Comparison of ENCODE assay signal across 8 mouse cellular contexts in the genomic region with DNA sequence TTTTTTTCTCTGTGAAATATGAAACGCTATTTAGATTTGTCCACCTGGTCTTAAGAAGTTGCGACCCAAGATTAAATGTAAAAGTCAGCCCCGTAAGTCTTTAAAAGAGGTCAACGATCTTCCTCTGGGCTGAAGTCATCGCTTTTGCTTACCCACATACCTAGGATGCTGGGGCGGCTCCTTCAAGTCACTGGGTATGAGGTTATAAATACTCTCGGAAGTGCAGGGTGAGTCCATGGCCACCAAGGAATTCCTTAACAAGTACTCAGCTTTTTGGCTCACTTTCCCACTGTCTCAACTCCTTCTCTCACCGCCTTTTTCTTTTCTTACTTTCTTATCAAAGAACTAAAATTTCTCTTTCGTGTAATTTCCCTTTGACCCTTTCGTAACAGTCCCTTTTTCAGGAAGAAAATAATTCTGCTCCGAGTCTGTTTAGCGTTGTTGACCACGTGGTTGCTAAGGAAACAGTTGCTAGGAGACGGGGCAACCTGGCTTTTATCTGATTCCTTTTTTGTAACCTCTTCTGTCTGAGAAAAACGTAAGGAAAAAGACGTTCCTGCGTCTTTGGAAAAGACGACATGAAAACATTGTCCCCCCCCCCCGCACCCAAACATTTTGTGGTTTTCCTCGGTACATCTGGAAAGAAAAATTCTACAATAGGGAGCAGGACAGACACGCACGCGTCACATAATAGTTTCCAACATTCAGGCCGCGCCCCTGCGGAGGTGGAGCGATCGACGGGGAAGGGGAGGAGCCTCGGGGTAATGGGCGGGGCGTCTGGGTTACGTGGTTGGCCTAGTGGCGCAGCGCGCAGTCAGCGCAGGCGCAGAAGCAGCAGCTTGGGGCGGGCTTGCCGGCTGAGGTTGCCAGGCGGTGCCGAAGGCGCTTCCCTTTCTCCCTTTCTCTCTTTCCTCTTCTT. TPM values are rescaled to one million over a fixed set of nuclear protein-coding genes. Genes with fewer than 3 reads are reported as not detected.
A peak's percentile ranks its signal among the peaks of the same experiment; 100 is the strongest.
DNase-seq lines count a peak whose midpoint lies in the region; ATAC-seq and TF ChIP-seq lines count a peak whose summit lies in the region.

A gene (minus strand): TSS at position 454 of the 919 bp plus-strand sequence.
A gene (plus strand): TSS at position 813 of the 919 bp plus-strand sequence.

- H3K9ac ChIP-seq in ES-Bruce4 (ENCODE audit: low read depth, poor library complexity, severe bottlenecking), result peak within 1 kb of the TSS; percentile 61
- H3K9ac ChIP-seq in forebrain, embryonic 13.5 days, result peak within 1 kb of the TSS; percentile 78
- peak within 1 kb of the TSS; percentile 70 for H3K9ac ChIP-seq in liver, postnatal 0 days (replicated peaks)
- H3K9ac ChIP-seq in neural tube, embryonic 14.5 days (replicated peaks; ENCODE audit: low read depth, low read length), result peak within 1 kb of the TSS; percentile 70

- intact Hi-C loops in heart, postnatal 10 days (cut with DNase I), result loop anchor here (5.0 kb wide), 1 partner anchor 238 kb away; a partner anchor contains a TSS

- TF ChIP-seq EP300 in ES-Bruce4 (IDR thresholded peaks at IDR 0.05; ENCODE audit: insufficient read depth, low read depth, low read length), result no peak
- peak; percentile 16; the same call in 1 of the 2 replicates for TF ChIP-seq EP300 in liver, postnatal 0 days (IDR thresholded peaks at IDR 0.05; ENCODE audit: low read depth)

- H3K4me2 ChIP-seq in forebrain, embryonic 13.5 days, result peak within 1 kb of the TSS; percentile 79
- peak within 1 kb of the TSS; percentile 89 for H3K4me2 ChIP-seq in liver, postnatal 0 days (ENCODE audit: low read depth, low read length)
- H3K4me2 ChIP-seq in neural tube, embryonic 14.5 days (ENCODE audit: low read depth, low read length), result peak within 1 kb of the TSS; percentile 60

- peaks cover 2% of the 10 kb centered on the region; the same call in 1 of the 2 replicates for H3K27me3 ChIP-seq in ES-Bruce4 (ENCODE audit: control insufficient read depth, insufficient read depth, low read length, poor library complexity, severe bottlenecking)
- no peaks in the 10 kb centered on the region for H3K27me3 ChIP-seq in forebrain, embryonic 13.5 days
- H3K27me3 ChIP-seq in liver, postnatal 0 days (ENCODE audit: insufficient read depth, low read length), result no peaks in the 10 kb centered on the region
- no peaks in the 10 kb centered on the region for H3K27me3 ChIP-seq in neural tube, embryonic 14.5 days (ENCODE audit: control insufficient read depth, insufficient read depth, low read length)

- no peak within 1 kb of the TSS for H3K27ac ChIP-seq in ES-Bruce4 (ENCODE audit: insufficient read depth, low read length)
- peak within 1 kb of the TSS; percentile 78 for H3K27ac ChIP-seq in forebrain, embryonic 13.5 days
- 0 out of 2 replicates have a peak within 1 kb of the TSS, but pooled peaks have one; percentile 19 for H3K27ac ChIP-seq in liver, postnatal 0 days (ENCODE audit: low read depth)
- peak within 1 kb of the TSS; percentile 78 for H3K27ac ChIP-seq in neural tube, embryonic 14.5 days (ENCODE audit: low read depth, low read length)

- ATAC-seq in cerebellum, adult (ENCODE audit: insufficient number of reproducible peaks, low FRiP score, low TSS enrichment), result peak; percentile 98
- ATAC-seq in forebrain, embryonic 13.5 days, result peak; percentile 99
- peak; percentile 99 for ATAC-seq in liver, postnatal 0 days
- ATAC-seq in neural tube, embryonic 14.5 days (ENCODE audit: low read depth), result peak; percentile 98

- no peak for TF ChIP-seq CTCF in ES-Bruce4 (IDR thresholded peaks at IDR 0.05; ENCODE audit: low read depth, low read length)
- TF ChIP-seq CTCF in liver, postnatal 0 days (IDR thresholded peaks at IDR 0.05; ENCODE audit: low read depth), result no peak

- H3K4me1 ChIP-seq in ES-Bruce4 (ENCODE audit: control insufficient read depth, insufficient read depth, low read length), result no peaks in the 10 kb centered on the region
- H3K4me1 ChIP-seq in forebrain, embryonic 13.5 days, result peaks cover 19% of the 10 kb centered on the region
- peaks cover 6% of the 10 kb centered on the region for H3K4me1 ChIP-seq in liver, postnatal 0 days (ENCODE audit: insufficient read depth)
- peaks cover 5% of the 10 kb centered on the region; the same call in 1 of the 2 replicates for H3K4me1 ChIP-seq in neural tube, embryonic 14.5 days (ENCODE audit: control insufficient read depth, insufficient read depth, low read length)

- TF ChIP-seq POLR2A in ES-Bruce4 (IDR thresholded peaks at IDR 0.05; ENCODE audit: insufficient read depth, low read length), result peak; percentile 79

- no peaks in the 10 kb centered on the region for H3K9me3 ChIP-seq in ES-Bruce4 (replicated peaks; ENCODE audit: control insufficient read depth, insufficient read depth, low read length, poor library complexity, severe bottlenecking)
- no peaks in the 10 kb centered on the region for H3K9me3 ChIP-seq in forebrain, embryonic 13.5 days (replicated peaks)
- H3K9me3 ChIP-seq in liver, postnatal 0 days (ENCODE audit: low read length), result no peaks in the 10 kb centered on the region
- no peaks in the 10 kb centered on the region for H3K9me3 ChIP-seq in neural tube, embryonic 14.5 days (ENCODE audit: control insufficient read depth, low read length)

- WGBS in forebrain, embryonic 13.5 days, result 3% methylated on average over 43 of the region's 43 CpGs
- WGBS in large intestine, adult 2 months, result 1% methylated on average over 43 of the region's 43 CpGs
- WGBS in liver, postnatal 0 days (ENCODE audit: insufficient replicate concordance), result 3% methylated on average over 43 of the region's 43 CpGs
- WGBS in neural tube, embryonic 14.5 days, result 3% methylated on average over 43 of the region's 43 CpGs

- no peaks in the 10 kb centered on the region for H3K36me3 ChIP-seq in ES-Bruce4 (ENCODE audit: control insufficient read depth, insufficient read depth, low read length, poor library complexity, severe bottlenecking)
- H3K36me3 ChIP-seq in forebrain, embryonic 13.5 days (ENCODE audit: poor library complexity, severe bottlenecking), result no peaks in the 10 kb centered on the region
- no peaks in the 10 kb centered on the region for H3K36me3 ChIP-seq in liver, postnatal 0 days (replicated peaks; ENCODE audit: insufficient read depth, low read length)
- no peaks in the 10 kb centered on the region for H3K36me3 ChIP-seq in neural tube, embryonic 14.5 days (ENCODE audit: control insufficient read depth, insufficient read depth, low read length)

- peak within 1 kb of the TSS; percentile 75 for H3K4me3 ChIP-seq in ES-Bruce4 (ENCODE audit: low read depth, low read length)
- H3K4me3 ChIP-seq in forebrain, embryonic 13.5 days, result peak within 1 kb of the TSS; percentile 64
- peak within 1 kb of the TSS; percentile 65 for H3K4me3 ChIP-seq in liver, postnatal 0 days (ENCODE audit: low read depth, low read length)
- peak within 1 kb of the TSS; percentile 68 for H3K4me3 ChIP-seq in neural tube, embryonic 14.5 days (ENCODE audit: low read depth, low read length)

- DNase-seq in heart, postnatal 10 days, result peak; percentile 99 to 100
- peak; percentile 95 for DNase-seq in large intestine, adult 2 months (ENCODE audit: low read depth, low spot score)
- peak; percentile 99 for DNase-seq in liver, postnatal 0 days
- DNase-seq in testis, postnatal 10 days (ENCODE audit: low spot score), result peak; percentile 100

RNA-seq across cellular contexts. Expression of the first gene that starts in this region (rescaled TPM):
- polyA plus RNA-seq in ES-Bruce4 (2011; ENCODE audit: insufficient read depth, insufficient read length, low read depth, missing spikeins), result 2.1 and 3.2 TPM in 2 replicates
- 2.1 and 2.3 TPM in 2 replicates for polyA plus RNA-seq in forebrain, embryonic 13.5 days (2015; fragmentation: Nextera tagmentation; extraction: Ambion mirVana)
- 1 to 10 TPM; 5.8 to 6.2 TPM for total RNA-seq in heart, postnatal 10 days (2021)
- polyA plus RNA-seq in large intestine, adult 2 months (2012; rRNA removed), result 0.20 and 0.21 TPM in 2 replicates
- polyA plus RNA-seq in liver, postnatal 0 days (2015; fragmentation: Nextera tagmentation; extraction: Ambion mirVana), result 0.14 and 0.19 TPM in 2 replicates
- 3.2 and 6.3 TPM in 2 replicates for polyA plus RNA-seq in neural tube, embryonic 14.5 days (2014; fragmentation: Nextera tagmentation; extraction: Ambion mirVana)

RNA-seq across cellular contexts. Expression of the second gene that starts in this region (rescaled TPM):
- 27.7 and 33.6 TPM in 2 replicates for polyA plus RNA-seq in ES-Bruce4 (2011; ENCODE audit: insufficient read depth, insufficient read length, low read depth, missing spikeins)
- polyA plus RNA-seq in forebrain, embryonic 13.5 days (2015; fragmentation: Nextera tagmentation; extraction: Ambion mirVana), result 20.2 and 21.7 TPM in 2 replicates
- 1 to 10 TPM; 4.1 to 6.6 TPM for total RNA-seq in heart, postnatal 10 days (2021)
- 2.7 and 3.6 TPM in 2 replicates for polyA plus RNA-seq in large intestine, adult 2 months (2012; rRNA removed)
- 2.0 and 2.1 TPM in 2 replicates for polyA plus RNA-seq in liver, postnatal 0 days (2015; fragmentation: Nextera tagmentation; extraction: Ambion mirVana)
- 21.3 and 24.8 TPM in 2 replicates for polyA plus RNA-seq in neural tube, embryonic 14.5 days (2014; fragmentation: Nextera tagmentation; extraction: Ambion mirVana)
